Mouse (Mus musculus) spleen, embryonic (tissue): ENCODE results near the gene Tmem243.
"Not testable (repeated sequence)": the region's sequence is repeated elsewhere in the genome, so short reads cannot be mapped to it uniquely, and the experiment has no call there.

Experiments used
- CTCF ChIA-PET: fragments of 350-600 bp; sonication (Branson Sonifier 250); formaldehyde crosslinking; loops from one replicate; lab custom pipeline; 2022; lab: Charles Lee

Tmem243 gene

DNA sequence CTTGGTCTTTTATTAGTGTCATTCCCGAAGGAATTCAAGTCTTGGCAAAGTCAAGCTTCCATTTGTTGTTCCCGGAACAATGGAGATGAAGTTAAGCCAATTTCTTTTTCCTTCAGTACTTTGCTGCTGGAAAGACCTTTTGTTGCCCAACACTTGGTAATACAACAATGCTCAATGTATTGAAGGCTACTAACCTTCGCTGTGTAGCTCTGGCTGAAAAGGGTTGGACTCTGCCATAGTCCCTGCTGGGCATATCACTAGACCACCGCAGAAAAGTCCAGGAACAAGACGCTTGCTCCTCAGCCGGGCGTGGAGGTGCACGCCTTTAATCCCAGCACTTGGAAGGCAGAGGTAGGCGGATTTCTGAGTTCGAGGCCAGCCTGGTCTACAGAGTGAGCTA is 64.7 kb downstream of the Tmem243 start:
- CTCF ChIA-PET, result interaction anchor here (0.8 kb wide), 1 partner anchor 90 kb away, joined by 3 read pairs; no protein-coding TSS in a partner anchor

DNA sequence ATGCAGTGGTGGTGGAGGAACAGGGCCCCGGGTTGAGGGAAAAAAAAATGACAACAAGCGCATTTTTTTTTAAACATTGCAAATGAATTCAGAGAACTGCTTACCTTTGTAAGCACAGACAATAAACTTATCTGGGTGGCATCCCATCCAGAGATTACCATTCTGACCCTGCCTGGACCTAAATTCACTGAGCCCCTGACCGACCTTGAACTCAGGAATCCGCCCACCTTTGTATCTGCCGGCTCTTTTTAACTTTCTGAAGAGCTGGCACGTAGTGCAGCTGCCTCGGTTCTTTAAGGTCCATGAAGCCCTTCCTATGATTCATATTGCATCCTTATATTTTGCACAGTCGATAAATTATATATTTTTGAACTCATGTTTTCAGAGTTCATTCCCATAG is 65.9 kb downstream of the Tmem243 start:
- CTCF ChIA-PET, result no interaction called here

DNA sequence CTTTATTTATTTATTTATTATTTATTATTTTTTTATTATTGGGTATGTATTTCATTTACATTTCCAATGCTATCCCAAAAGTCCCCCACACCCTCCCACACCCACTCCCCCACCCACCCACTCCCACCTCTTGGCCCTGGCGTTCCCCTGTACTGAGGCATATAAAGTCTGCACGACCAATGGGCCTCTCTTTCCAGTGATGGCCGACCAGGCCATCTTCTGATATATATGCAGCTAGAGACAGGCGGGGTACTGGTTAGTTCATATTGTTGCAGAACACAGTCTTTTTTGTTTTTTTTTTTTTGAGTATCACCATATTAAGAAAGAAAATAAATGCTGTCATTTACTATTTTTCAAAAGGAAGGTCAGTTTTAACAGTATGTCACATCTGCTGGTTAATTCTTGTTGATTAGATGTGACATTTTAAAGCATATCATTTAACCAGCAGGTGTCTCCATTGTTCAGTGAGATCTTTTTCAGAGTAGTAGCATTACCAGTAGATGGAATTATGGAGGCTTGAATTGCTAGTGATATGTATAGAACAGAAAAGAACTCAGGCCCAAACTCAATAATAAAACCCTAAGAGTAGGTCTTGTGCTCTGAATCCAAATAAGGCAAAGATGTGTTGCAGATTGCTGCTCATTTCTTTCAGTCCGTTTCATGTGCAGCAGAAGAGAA is 69.0 kb downstream of the Tmem243 start:
- CTCF ChIA-PET, result not testable (repeated sequence)

DNA sequence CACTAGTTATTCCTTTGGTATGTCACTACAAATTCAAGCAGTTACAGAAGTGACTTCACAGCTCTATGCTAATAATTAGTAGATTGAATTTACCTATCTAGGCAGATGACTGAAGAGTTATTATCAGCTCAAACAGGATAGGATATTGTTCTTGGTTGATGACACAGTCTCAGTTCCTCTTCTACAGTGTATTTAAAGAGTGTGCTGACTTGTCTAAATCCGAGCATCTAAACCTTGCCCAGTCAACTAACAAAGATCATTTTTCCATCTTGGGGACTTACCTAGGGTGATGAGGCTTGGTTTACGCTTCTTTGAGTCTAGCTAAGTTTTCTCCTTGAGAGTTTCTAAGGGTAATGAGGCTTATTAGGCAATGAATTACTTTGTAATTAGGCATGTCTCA is 72.8 kb downstream of the Tmem243 start:
- CTCF ChIA-PET, result no interaction called here

DNA sequence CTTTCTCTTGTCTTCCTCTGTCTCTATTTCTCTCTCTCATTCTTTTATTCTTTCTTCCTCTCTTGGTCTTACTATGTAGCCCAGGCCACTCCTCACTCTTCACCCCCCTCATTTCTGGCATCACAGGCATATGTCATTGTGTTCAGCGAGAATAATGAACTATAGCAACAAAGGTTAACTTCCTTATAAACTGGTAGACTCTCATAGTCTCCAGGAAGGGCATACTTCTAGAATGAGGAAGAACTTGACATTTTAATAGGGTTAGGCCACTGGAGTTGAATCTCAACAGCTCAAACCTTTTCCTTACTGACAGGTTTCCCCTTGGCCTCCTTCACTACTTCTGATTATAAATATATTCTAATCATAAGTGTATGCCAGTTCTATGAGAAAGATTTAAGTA is 86.0 kb downstream of the Tmem243 start:
- CTCF ChIA-PET, result no interaction called here
